Mouse (Mus musculus) c-Kit-positive CD71-positive TER-119-positive erythroid progenitor cells, embryonic 14.5 days (primary cell): ENCODE results near the gene Ltbp1.

Experiments
- DNase-seq: peaks from one replicate; pipeline ENCODE4 v3.0.0-alpha.2; 2013; ENCODE audit warnings: low spot score

Ltbp1 gene

DNA sequence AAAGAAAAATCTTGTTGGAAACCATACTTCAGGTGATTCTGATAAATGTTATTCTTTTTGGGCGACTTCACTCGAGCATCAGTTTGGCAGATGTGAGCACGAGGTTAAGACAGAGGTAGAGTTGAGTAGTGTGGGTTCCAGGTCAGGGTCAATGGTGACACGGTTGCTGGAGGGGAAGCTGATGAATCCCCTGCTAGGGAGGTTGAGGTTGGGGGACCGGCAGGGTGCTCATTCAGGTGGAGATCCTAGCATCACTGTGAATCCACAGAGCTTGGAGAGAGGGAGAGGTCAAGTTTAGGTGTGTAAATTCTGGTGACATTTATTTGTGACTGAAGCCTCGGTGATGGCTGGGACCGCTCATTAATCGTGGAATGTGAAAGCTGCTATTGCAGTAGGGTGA is 110.2 kb downstream of the Ltbp1 start:
- no peak for DNase-seq

DNA sequence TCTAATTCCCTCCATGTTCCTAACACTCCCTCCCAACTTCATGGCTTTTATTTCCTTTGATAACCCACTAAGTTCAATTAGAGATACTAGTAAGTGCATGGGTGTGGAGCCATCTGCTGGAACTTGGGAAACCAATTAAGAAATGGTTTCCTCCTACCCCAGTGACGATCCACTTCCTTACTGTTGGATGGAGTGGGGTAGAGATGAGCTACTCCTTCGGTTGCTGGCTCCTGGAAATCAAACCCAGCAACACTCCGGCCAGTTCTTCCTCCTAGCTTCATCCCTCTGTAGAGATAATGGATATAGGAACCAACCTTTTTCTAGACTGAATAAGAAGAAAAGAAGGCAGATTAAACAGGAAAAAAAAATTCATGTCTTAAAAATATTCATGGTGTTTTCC is 113.5 kb downstream of the Ltbp1 start:
- no peak for DNase-seq

GRCm38 (mm10) chr17:75119422-75119821 is 114.1 kb downstream of the Ltbp1 start:
- no peak for DNase-seq

GRCm38 (mm10) chr17:75120071-75120470 is 114.7 kb downstream of the Ltbp1 start:
- no peak for DNase-seq

DNA sequence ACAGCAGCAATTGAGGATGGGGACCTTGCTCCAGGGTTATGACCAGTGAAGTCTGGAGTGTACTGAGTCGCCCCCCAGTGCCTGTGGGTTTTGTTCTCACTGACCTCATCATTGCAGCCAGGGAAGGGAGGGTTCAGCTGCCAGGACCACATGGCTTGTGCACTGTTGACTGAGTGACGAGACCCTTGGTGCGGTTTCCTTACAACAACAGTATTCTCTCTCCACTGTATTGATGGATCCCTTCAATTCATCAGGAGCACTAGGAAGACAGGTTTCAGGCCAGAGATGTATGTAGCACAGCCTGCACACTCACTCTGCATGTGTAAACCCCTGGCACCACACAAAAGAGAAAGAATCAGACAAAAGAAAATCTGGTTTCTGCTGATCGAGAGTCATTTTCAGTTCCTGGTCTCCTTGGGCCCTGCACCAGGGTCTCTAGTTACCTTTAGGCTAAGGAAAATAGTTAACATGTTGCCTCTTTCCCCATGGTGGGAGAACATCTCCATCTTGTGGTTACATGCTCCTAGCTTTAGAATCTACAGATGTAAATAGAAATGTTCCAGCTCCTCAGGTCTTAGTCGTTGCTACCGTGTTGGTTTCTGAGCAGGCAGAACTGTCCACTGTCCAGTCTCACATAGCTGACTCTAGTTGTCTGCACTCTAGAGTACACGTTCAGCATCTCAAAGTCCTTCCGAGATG is 117.4 kb downstream of the Ltbp1 start:
- DNase-seq: no peak

DNA sequence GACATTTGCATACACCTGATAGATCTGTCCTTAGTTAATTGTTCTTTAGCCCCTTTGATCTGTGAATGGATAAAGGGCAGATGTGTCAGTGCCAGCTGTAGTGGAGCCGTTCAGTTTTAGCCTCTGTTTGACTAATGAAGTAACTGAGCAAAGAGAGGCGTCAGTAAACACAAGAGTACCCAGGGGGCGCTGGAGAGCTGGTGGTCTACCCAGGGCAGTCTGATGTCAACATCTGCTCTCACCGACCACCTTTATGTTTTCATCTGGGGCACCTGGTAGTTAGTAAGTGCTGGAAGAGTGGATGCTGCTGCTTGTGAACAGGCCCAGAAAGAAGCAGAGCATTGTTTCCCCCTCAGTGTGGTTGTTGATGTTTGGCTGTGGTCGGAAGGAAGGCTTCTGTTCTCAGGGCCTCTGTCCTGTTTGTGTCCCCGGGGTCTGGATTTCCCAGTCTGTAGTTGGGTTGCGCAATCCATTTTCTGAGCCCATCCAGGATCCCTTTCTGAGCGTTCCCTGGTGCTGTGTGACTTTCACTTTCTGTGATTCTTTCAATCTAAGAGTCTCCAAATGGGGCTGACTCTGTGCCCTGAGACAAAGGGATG is 123.1 kb downstream of the Ltbp1 start:
- DNase-seq: no peak

GRCm38 (mm10) chr17:75133983-75134382 is 128.6 kb downstream of the Ltbp1 start:
- DNase-seq: no peak

DNA sequence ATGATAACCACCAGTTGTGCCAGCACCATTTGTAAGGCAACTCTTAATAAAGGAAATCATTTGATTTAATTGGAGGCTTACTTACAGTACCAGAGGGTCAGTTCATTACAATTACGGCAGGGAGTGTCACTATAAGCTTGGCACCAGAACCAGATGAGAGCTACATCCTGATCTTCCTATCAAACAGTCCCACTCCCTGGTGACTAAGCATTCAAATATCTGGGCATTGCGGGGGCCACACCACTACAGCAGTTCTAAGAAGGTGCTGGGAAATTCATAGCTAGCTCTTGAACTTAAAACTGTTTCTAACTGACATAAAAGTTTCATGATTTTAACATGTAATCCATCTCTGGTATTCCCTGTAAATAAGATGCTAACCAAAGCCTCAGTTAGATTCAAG is 134.4 kb downstream of the Ltbp1 start:
- no peak for DNase-seq

DNA sequence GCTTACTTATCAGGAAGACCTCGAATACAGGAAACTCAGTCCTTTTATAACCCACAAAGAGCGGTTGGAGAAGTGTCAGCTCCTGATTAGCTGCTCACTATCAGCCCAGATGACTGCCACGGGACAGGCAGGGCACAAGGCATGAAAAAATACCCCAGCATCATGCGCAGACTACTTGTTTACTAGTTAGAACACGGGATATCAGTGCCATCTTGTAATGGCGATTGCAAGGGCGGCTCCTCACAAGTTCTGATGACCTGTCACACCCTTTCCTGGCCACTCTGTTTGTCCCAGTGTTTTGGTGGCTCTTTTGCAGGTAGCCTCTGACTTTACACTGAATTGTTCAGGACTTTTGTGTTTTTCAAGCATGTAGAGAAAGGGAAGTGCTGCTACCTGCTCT is 137.5 kb downstream of the Ltbp1 start:
- peak; percentile 32 for DNase-seq

- no peak for DNase-seq
These were observed 138.6 kb downstream of the Ltbp1 start for GRCm38 (mm10) chr17:75143927-75144326.

DNA sequence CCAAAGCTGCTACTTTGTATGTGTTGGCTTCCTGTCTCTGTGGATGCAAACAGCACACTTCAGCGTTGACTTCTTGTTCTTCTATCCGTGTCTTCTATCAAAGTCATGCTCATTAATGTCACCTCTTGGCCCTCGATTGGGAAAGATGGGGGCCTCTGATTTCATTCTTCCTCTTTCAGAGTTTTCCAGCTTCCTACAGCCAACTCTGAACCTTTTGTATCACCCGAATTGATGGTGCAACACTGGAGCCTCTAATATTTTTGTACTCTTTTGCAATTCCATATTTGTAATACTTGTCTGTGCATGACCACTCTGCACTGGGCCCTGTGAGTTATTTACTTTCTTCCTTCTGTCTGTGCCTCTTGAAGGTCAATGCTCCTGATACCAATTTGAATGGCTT is 141.8 kb downstream of the Ltbp1 start:
- DNase-seq: no peak

DNA sequence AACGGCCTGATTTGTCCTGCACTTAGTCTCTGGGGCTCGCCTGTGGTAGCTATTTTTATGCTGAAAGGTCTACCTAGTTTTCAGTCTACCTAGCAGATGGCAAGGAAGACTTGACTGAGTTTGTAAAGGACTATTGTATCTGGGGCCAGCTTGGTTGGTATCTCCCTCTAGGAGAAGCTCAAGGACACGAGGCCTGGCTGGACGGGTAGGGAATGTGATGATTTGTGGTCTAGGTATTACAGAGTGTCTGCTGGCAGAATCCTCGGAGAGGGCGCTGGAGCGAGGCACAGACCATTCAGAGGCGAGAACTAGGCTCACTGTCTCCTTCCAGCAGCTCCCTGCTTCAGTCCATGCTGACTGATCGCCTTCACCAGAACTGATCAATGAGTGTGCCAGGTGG is 146.4 kb downstream of the Ltbp1 start:
- DNase-seq: no peak

DNA sequence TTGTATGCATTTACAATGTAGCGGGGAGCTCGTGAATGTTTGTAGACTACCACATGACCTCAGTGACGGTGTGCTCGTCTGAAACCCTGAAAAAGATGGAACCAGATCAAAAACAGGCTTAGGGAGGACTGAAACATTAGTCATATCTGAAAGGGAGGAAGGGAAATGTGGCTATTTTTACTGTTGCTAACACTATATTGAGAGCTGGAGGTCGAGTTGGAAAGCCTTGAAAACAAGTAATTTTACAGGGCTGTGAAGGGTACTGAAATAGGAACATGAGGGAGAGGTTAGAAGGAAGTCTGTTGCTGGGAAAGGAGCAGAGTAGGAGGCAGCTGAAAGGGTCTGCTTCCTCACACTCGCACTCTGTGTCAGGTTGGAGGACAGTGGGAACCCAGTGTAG is 147.7 kb downstream of the Ltbp1 start:
- DNase-seq: no peak

DNA sequence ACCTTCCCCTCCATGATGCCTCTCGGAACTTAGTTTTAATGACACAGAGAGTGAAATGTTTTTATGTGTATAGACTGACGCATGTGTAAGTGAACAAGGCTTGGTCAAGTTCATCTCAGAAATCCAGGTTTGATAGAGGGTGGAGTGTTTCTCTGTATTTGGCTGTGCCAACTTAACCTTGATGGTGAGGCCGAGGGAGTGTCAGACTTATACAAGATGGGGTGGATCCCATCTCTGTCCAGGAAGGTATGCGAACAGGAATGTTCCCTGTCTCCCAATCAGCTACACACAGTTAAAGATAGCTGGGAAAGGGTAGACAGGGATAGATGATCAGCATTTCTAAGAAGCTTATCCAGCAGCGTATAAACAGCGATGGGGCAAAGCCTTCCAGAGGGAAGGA is 153.0 kb downstream of the Ltbp1 start:
- no peak for DNase-seq

DNA sequence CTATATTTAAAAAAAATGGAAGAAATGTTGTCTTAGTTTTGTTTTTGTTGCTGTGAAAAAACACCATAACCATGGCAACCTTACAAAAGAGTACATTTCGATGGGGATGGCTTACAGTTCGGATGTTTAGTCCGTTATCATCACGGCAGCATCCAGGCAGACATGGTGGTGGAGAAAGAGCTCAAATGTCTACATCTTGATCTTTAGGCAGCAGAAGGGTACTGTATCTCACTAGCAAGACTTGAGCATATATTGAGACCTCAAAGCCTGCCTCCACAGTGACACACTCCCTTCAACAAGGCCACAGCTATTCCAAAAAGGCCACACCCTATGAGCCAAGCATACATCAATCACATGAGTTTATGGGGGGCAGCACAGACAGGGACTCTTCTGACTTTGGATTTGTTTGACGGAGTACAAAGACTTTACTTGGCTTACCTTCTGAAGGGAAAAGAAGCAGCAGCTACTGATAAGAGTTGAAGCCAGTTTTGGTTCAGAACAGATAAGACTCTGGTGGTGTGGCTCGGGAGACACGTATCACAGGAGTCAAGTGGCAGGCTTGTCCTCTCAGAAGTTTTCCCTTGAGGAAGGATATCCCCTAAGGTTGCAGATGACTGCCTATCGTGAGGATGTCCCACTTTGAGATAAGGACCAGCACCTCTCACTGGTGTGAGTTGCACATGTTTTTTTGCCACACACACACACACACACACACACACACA is 153.9 kb downstream of the Ltbp1 start:
- peak; percentile 50 for DNase-seq

DNA sequence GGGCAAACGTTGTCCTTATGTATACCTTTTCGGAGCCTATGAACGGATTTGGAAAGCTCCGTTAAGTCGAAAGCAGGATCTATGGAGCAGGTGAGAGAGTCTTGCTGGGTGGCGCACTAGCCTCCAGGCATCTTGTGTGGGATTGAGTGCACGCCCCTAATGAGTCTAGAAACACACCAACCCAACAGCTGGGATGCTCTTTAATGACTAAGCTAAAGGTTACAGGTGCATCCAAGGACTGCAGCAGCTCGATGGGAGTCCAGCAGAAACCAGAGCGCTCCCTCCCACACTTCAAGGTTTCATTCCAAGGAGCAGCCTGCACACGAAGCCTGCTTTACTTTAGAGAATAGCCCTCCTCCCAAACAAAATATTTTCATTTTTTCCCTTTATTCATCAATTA is 155.7 kb downstream of the Ltbp1 start:
- DNase-seq: no peak

- DNase-seq: no peak
These were observed 156.6 kb downstream of the Ltbp1 start for GRCm38 (mm10) chr17:75161931-75162330.

DNA sequence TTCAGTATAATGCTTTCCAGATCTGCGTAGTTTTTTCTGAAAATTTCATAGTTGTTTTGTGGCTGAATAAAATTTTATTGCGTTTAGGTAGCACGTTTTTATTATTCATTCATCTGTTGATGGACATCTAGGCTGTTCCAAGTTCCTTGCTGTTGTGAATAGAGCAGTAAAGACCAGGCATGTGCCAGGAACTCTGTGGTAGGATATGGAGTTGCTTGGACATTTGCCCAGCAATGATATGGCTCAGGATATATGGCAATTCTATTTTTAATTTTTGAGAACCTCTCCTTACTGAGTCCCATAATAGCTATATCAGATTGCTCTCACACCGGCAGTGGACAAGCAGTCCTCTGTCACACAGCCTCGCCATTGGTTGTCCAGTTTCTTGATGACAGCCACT is 159.2 kb downstream of the Ltbp1 start:
- DNase-seq: no peak

- no peak for DNase-seq
These were observed 163.3 kb downstream of the Ltbp1 start for GRCm38 (mm10) chr17:75168572-75169200.

GRCm38 (mm10) chr17:75171659-75172058 is 166.3 kb downstream of the Ltbp1 start:
- DNase-seq: no peak

- no peak for DNase-seq
These were observed 167.4 kb downstream of the Ltbp1 start for GRCm38 (mm10) chr17:75172685-75173205.

- no peak for DNase-seq
These were observed 169.1 kb downstream of the Ltbp1 start for GRCm38 (mm10) chr17:75174501-75174900.
